Mouse (Mus musculus) thymus, adult 2 months (tissue): ENCODE results near the gene Fam83c. TPM values are rescaled to one million over a fixed set of nuclear protein-coding genes. Genes with fewer than 3 reads are reported as not detected.

Source experiments
- DNase-seq: peaks from one replicate; pipeline ENCODE4 v3.0.0; 2021
- H3K27ac ChIP-seq: fragments of 200-500 bp; 2 replicates; pipeline ENCODE4 v1.5.1; 2012; ENCODE audit warnings: low read length, control low read depth; ENCODE audit not compliant: control insufficient read depth, insufficient read depth
- H3K27me3 ChIP-seq: fragments of 200-500 bp; 2 replicates; pipeline ENCODE4 v1.6.1; 2012; ENCODE audit warnings: mild to moderate bottlenecking, low read length, moderate library complexity, mixed read lengths; ENCODE audit not compliant: control insufficient read depth, insufficient read depth
- H3K36me3 ChIP-seq: fragments of 200-500 bp; 2 replicates; pipeline ENCODE4 v1.6.1; 2012; ENCODE audit warnings: mild to moderate bottlenecking, low read length, moderate library complexity; ENCODE audit not compliant: control insufficient read depth, insufficient read depth
- H3K4me1 ChIP-seq: fragments of 200-500 bp; replicated peaks from 2 replicates; pipeline ENCODE4 v1.6.1; 2012; ENCODE audit warnings: low read length; ENCODE audit not compliant: control insufficient read depth, insufficient read depth
- H3K4me3 ChIP-seq: fragments of 200-500 bp; 2 replicates; pipeline ENCODE4 v1.5.1; 2012; ENCODE audit warnings: mild to moderate bottlenecking, low read length, control low read depth, moderate library complexity; ENCODE audit not compliant: control insufficient read depth, insufficient read depth
- CTCF ChIP-seq: fragments of 200-500 bp; IDR thresholded peaks from 2 replicates; pipeline ENCODE4 v1.5.1; 2012; ENCODE audit warnings: mild to moderate bottlenecking, control low read depth, low read length, moderate library complexity, borderline replicate concordance; ENCODE audit not compliant: control insufficient read depth, poor library complexity, insufficient read depth; ENCODE audit errors: extremely low read depth
- POLR2A ChIP-seq: fragments of 200-500 bp; IDR thresholded peaks from 2 replicates; pipeline ENCODE4 v1.6.1; 2012; ENCODE audit warnings: mild to moderate bottlenecking, low read length, control low read depth, moderate library complexity; ENCODE audit not compliant: control insufficient read depth, poor library complexity, insufficient read depth; ENCODE audit errors: extremely low read depth
- WGBS: fragments of 180-500 bp; shearing (Covaris S2); methylation state at CpG from one replicate; pipeline ENCODE4 v1.1.7; 2018; 5-methylcytosine and 5-hydroxymethylcytosine counted together
- polyA plus RNA-seq: library from polyadenylated mRNA; depleted of rRNA; stranded (reverse); fragments of >200 nt; gene quantifications from 2 replicates; pipeline ENCODE4 v1.2.3, GENCODE M21; 2012; rRNA removed

Gene Fam83c
- 0.08 and 0.14 TPM in 2 replicates for polyA plus RNA-seq

DNA sequence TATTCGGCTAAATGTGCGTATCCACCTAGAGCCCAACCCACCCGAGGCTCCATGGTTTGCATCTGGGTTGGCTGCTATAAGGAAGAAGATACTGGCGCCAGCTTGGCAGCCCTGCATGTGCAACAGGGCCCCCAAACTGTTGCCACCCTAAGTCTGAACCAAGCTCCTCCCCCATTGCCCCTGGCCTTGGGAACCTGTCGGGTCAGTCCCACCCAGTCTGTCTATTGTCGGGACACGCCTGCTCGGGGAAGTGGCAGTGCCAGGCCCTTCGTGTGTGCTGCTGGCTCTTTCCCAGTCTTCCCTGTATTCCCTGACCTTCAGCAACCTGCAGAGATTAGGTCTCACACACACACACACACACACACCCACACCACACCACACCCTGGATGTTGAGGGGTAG, at the start of gene Fam83c:
Gene Fam83c, minus strand, starts transcription at position 123 of the 400 bp plus-strand sequence.
- Histone ChIP-seq H3K4me1 (no peaks in the 10 kb centered on the region), H3K27ac (no peak within 1 kb of the TSS), H3K4me3 (no peak within 1 kb of the TSS), H3K27me3 (no peaks in the 10 kb centered on the region), H3K36me3 (no peaks in the 10 kb centered on the region)
- TF ChIP-seq POLR2A, result no peak
- no peak for TF ChIP-seq CTCF
- no peak for DNase-seq
- WGBS, result 82% methylated on average over 9 of the region's 9 CpGs

DNA sequence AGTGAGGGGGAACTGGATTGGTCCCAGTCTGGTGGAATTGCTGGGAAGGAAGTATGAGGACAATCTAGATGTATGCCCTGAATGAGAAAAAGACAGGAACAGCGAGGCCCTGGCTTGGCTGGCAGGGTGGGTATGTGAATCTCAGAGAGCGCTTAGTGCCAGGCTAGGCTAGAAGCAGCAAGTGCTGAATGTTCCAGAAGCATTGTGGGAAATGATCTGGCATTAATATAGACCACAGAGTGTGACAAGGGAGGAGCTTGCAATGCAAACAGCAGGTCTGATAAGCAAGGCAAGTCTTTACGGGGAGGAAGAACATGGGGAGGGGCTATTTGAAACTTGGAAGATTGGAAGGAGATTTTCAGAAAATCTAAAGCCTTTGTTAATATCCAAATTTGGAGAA, 47.4 kb upstream of the Fam83c start:
- H3K27me3 ChIP-seq, result no peaks in the 10 kb centered on the region
- 97% methylated on average over 3 of the region's 3 CpGs for WGBS
- peaks cover 27% of the 10 kb centered on the region for H3K36me3 ChIP-seq
- DNase-seq, result no peak
- H3K27ac ChIP-seq, result no peak overlapping the region
- no peak for TF ChIP-seq POLR2A
- TF ChIP-seq CTCF, result no peak
- H3K4me1 ChIP-seq, result no peaks in the 10 kb centered on the region
- H3K4me3 ChIP-seq, result no peak overlapping the region

DNA sequence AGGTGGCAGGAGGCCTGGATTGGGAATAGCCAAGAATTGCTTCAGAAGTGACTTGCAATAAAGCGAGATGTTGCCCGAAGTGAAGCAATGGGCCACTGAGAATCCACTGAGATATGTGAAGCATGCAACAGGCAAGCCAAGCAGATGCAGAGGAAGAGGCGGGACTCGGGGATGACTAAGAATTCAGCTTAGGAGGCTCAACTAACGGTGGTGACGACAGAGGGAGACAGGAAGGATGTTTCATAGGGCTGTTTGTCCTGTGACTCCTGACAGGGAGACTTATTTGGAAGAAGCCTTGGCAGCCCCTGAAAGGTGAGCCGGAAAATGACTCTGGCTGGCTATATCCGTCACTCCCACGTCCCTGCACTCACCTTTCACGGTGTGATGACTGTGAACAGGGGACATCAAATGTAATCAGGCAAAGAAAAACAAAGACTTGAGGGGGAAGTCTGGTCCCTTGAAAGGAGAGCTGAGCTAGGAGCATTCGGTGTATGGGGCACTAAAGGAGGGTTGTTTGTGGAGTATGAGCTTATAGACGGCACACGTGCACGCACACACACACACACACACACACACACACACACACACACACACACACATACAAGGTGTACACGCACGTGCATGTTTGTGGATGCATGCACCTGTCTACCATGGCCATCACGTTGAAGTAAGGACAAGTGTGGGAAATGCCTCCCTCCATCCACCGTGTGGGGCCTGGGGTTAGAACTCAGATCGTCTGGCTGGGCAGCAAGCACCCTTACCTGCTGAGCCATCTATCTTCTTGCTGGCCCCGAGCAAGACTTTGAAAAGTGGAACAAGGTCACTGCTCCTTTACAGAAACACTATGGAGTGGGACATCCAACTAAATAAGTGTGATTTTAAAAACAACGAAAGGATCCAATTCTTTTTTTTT, 44.6 kb upstream of the Fam83c start:
- 88% methylated on average over 21 of the region's 21 CpGs for whole genome bisulfite sequencing
- no peak for TF ChIP-seq CTCF
- no peak for TF ChIP-seq POLR2A
- H3K4me3 ChIP-seq, result no peak overlapping the region

GRCm38 (mm10) chr2:155873636-155874035, 39.0 kb upstream of the Fam83c start:
- Histone ChIP-seq H3K4me1 (no peaks in the 10 kb centered on the region), H3K27ac (no peak overlapping the region), H3K4me3 (no peak overlapping the region), H3K36me3 (peaks cover 8% of the 10 kb centered on the region), H3K27me3 (no peaks in the 10 kb centered on the region)
- 98% methylated on average over 6 of the region's 6 CpGs for WGBS
- TF ChIP-seq CTCF (no peak), POLR2A (no peak)
- no peak for DNase-seq

More for the DNA sequence above, 44.6 kb upstream of the Fam83c start:
- Histone ChIP-seq H3K4me1 (no peaks in the 10 kb centered on the region), H3K27ac (no peak overlapping the region), H3K27me3 (no peaks in the 10 kb centered on the region), H3K36me3 (peaks cover 23% of the 10 kb centered on the region)
- no peak for DNase-seq

GRCm38 (mm10) chr2:155872930-155873507, 38.4 kb upstream of the Fam83c start:
- H3K36me3 ChIP-seq, result peaks cover 8% of the 10 kb centered on the region

GRCm38 (mm10) chr2:155872486-155872885, 37.8 kb upstream of the Fam83c start:
- Histone ChIP-seq H3K27me3 (no peaks in the 10 kb centered on the region), H3K4me1 (no peaks in the 10 kb centered on the region), H3K27ac (no peak overlapping the region), H3K36me3 (peaks cover 8% of the 10 kb centered on the region), H3K4me3 (no peak overlapping the region)
- WGBS, result 98% methylated on average over 8 of the region's 8 CpGs
- no peak for TF ChIP-seq CTCF
- no peak for TF ChIP-seq POLR2A
- DNase-seq, result no peak

More at GRCm38 (mm10) chr2:155872930-155873507, 38.4 kb upstream of the Fam83c start:
- no peaks in the 10 kb centered on the region for H3K4me1 ChIP-seq
- 94% methylated on average over 10 of the region's 10 CpGs for WGBS
- H3K27me3 ChIP-seq, result no peaks in the 10 kb centered on the region
- H3K27ac ChIP-seq, result no peak overlapping the region
- no peak for DNase-seq
- H3K4me3 ChIP-seq, result no peak overlapping the region
- TF ChIP-seq CTCF, result no peak
- no peak for TF ChIP-seq POLR2A
